Mouse (Mus musculus): ENCODE measurements around the gene Sirpb1a. TPM values are rescaled to one million over a fixed set of nuclear protein-coding genes. Genes with fewer than 3 reads are reported as not detected.

Sirpb1a gene
- polyA plus RNA-seq (2012; rRNA removed): 0.03 and 0.06 TPM in 2 replicates

GRCm38 (mm10) chr3:15426447-15426846, at the start of gene Sirpb1a:
Gene Sirpb1a (minus strand): TSS chr3:15426520.

GRCm38 (mm10) chr3:15332063-15332462, 94.3 kb downstream of the Sirpb1a start, which contains the start of gene Gm9733:
Gene Gm9733 (minus strand): TSS chr3:15332302.

Other genes starting within 250 kb of the Sirpb1a start
- gene Gm9733, start 94.2 kb downstream of the Sirpb1a start, polyA plus RNA-seq (2012; rRNA removed): 0.55 and 0.70 TPM in 2 replicates
- gene Sirpb1b, start 148.5 kb upstream of the Sirpb1a start, polyA plus RNA-seq (2012; rRNA removed): 0.07 and 0.26 TPM in 2 replicates

Measured in liver, embryonic 18 days (tissue).